10 mouse cellular contexts compared by ENCODE assay signal in genomic region chr7:79052081-79052480, GRCm38 (mm10). TPM values are rescaled to one million over a fixed set of nuclear protein-coding genes. Genes with fewer than 3 reads are reported as not detected.
A peak's percentile ranks its signal among the peaks of the same experiment; 100 is the strongest.
DNase-seq lines count a peak whose midpoint lies in the region; ATAC-seq and TF ChIP-seq lines count a peak whose summit lies in the region.
"Had no signal": no experiment of that assay in that cellular context is flagged by ENCODE, and none has a peak within 500 bp of the region (broad histone marks: within the 10 kb centered on the region; RNA-seq: fewer than 3 reads in every experiment).

No protein-coding gene starts in this region.

- H3K27ac ChIP-seq in heart, embryonic 12.5 days (ENCODE audit: poor library complexity, severe bottlenecking), result no peak overlapping the region
- no peak overlapping the region for H3K27ac ChIP-seq in forebrain, postnatal 0 days (ENCODE audit: low read depth, low read length)
- H3K27ac ChIP-seq in midbrain, embryonic 15.5 days, result no peak overlapping the region
- H3K27ac ChIP-seq: heart, adult 2 months had no signal

- ATAC-seq in heart, embryonic 12.5 days (ENCODE audit: insufficient number of reproducible peaks, low FRiP score), result no peak
- ATAC-seq in forebrain, postnatal 0 days, result no peak
- no peak for ATAC-seq in midbrain, embryonic 15.5 days (replicated peaks)
- no peak for ATAC-seq in monocyte, adult 5-6 weeks (replicated peaks; ENCODE audit: insufficient number of reproducible peaks, low FRiP score, low TSS enrichment, poor library complexity, severe bottlenecking)

- H3K9me3 ChIP-seq in heart, embryonic 12.5 days (replicated peaks), result no peaks in the 10 kb centered on the region
- no peaks in the 10 kb centered on the region for H3K9me3 ChIP-seq in forebrain, postnatal 0 days (ENCODE audit: low read length)
- no peaks in the 10 kb centered on the region for H3K9me3 ChIP-seq in midbrain, embryonic 15.5 days

- no peaks in the 10 kb centered on the region for H3K36me3 ChIP-seq in heart, embryonic 12.5 days
- no peaks in the 10 kb centered on the region for H3K36me3 ChIP-seq in forebrain, postnatal 0 days (ENCODE audit: insufficient read depth)
- H3K36me3 ChIP-seq in midbrain, embryonic 15.5 days (replicated peaks), result no peaks in the 10 kb centered on the region

- no peak overlapping the region for H3K9ac ChIP-seq in heart, embryonic 12.5 days
- no peak overlapping the region for H3K9ac ChIP-seq in forebrain, postnatal 0 days
- H3K9ac ChIP-seq in midbrain, embryonic 15.5 days, result no peak overlapping the region

- peaks cover 88% of the 10 kb centered on the region for H3K27me3 ChIP-seq in heart, embryonic 12.5 days (replicated peaks)
- peaks cover 28% of the 10 kb centered on the region for H3K27me3 ChIP-seq in forebrain, postnatal 0 days (ENCODE audit: insufficient read depth, low read length)
- peaks cover 48% of the 10 kb centered on the region for H3K27me3 ChIP-seq in midbrain, embryonic 15.5 days (replicated peaks)

- TF ChIP-seq CTCF in brain, embryonic 14.5 days (IDR thresholded peaks at IDR 0.05; ENCODE audit: borderline replicate concordance, extremely low read depth, insufficient read depth, insufficient read length), result no peak
- TF ChIP-seq CTCF in forebrain, postnatal 0 days (IDR thresholded peaks at IDR 0.05; ENCODE audit: low read depth), result no peak

- TF ChIP-seq POLR2A in brain, embryonic 14.5 days (IDR thresholded peaks at IDR 0.05; ENCODE audit: borderline replicate concordance, extremely low read depth, insufficient read depth, insufficient read length, poor library complexity, severe bottlenecking), result no peak

- H3K4me1 ChIP-seq in heart, embryonic 12.5 days (replicated peaks), result peaks cover 19% of the 10 kb centered on the region
- H3K4me1 ChIP-seq in forebrain, postnatal 0 days (ENCODE audit: insufficient read depth), result 0 out of 2 replicates have a peak, but pooled peaks cover 3% of the 10 kb centered on the region
- peaks cover 17% of the 10 kb centered on the region for H3K4me1 ChIP-seq in midbrain, embryonic 15.5 days

- no peak overlapping the region for H3K4me3 ChIP-seq in heart, embryonic 12.5 days
- H3K4me3 ChIP-seq in forebrain, postnatal 0 days (ENCODE audit: low read depth, low read length), result peak overlapping the region; percentile 55; the same call in 1 of the 2 replicates
- H3K4me3 ChIP-seq in midbrain, embryonic 15.5 days, result no peak overlapping the region
- H3K4me3 ChIP-seq: heart, adult 2 months had no signal

- 36% methylated on average over 5 of the region's 5 CpGs for WGBS in heart, embryonic 12.5 days
- 20% methylated on average over 5 of the region's 5 CpGs for WGBS in forebrain, postnatal 0 days
- WGBS in midbrain, embryonic 15.5 days, result 31% methylated on average over 5 of the region's 5 CpGs

- DNase-seq in heart, adult 8-10 months (ENCODE audit: low spot score), result no peak
- DNase-seq in brain, embryonic 14.5 days (ENCODE audit: low read depth), result peak; percentile 2
- no peak for DNase-seq in forebrain, postnatal 0 days
- DNase-seq in thymus, postnatal 25 days, result no peak
- DNase-seq in layer of hippocampus, postnatal 10 days (ENCODE audit: low spot score in 2 of 2), result no peak
- DNase-seq: heart, adult 2 months; kidney, adult 11 months had no signal

- peak overlapping the region; percentile 99; the same call in 1 of the 2 replicates for H3K4me2 ChIP-seq in heart, embryonic 12.5 days
- peak overlapping the region; percentile 96; the same call in 1 of the 2 replicates for H3K4me2 ChIP-seq in forebrain, postnatal 0 days (ENCODE audit: low read depth)
- peak overlapping the region; percentile 87; the same call in 1 of the 2 replicates for H3K4me2 ChIP-seq in midbrain, embryonic 15.5 days

RNA-seq across cellular contexts. Expression of gene Acan, which starts 1.2 kb away (rescaled TPM):
- polyA plus RNA-seq in heart, embryonic 12.5 days (2016; fragmentation: Nextera tagmentation; extraction: Ambion mirVana), result 0.60 and 0.94 TPM in 2 replicates
- under 1 TPM; 0.05 to 0.16 (median 0.11) TPM for total RNA-seq in heart, adult 8-10 months (2022)
- 0.43 and 0.46 TPM in 2 replicates for polyA plus RNA-seq in brain, embryonic 14.5 days (2012; rRNA removed)
- total RNA-seq in forebrain, postnatal 0 days (2014; rRNA removed), result 1.4 and 5.0 TPM in 2 replicates
- polyA plus RNA-seq in forebrain, postnatal 0 days (2015; fragmentation: Nextera tagmentation; extraction: Ambion mirVana), result 0.28 and 0.50 TPM in 2 replicates
- 0.06 and 0.14 TPM in 2 replicates for polyA plus RNA-seq in midbrain, embryonic 15.5 days (2015; fragmentation: Nextera tagmentation; extraction: Ambion mirVana)
- total RNA-seq in monocyte, adult 5-6 weeks (2017), result 0.11 TPM in 1 of 3 replicates, not detected in the others
- total RNA-seq in layer of hippocampus, postnatal 10 days (2021), result 1 to 10 TPM; 5.6 to 5.7 TPM
